Mouse (Mus musculus) NIH3T3 (cell line): ENCODE measurements around the gene Asxl1.

Experiments
- DNase-seq: peaks from one replicate; pipeline ENCODE4 v3.0.0-alpha.2; 2012; ENCODE audit warnings: low read depth

Gene Asxl1

GRCm38 (mm10) chr2:153443434-153444240 is 98.0 kb downstream of the Asxl1 start:
- DNase-seq = no peak

- peak; percentile 51 for DNase-seq
Observed at GRCm38 (mm10) chr2:153444254-153445136, 98.9 kb downstream of the Asxl1 start.

- no peak for DNase-seq
Observed at GRCm38 (mm10) chr2:153445137-153446016, 99.7 kb downstream of the Asxl1 start.

GRCm38 (mm10) chr2:153446017-153446408 is 100.4 kb downstream of the Asxl1 start:
- peak; percentile 80 for DNase-seq

GRCm38 (mm10) chr2:153446476-153446875 is 100.8 kb downstream of the Asxl1 start:
- peak; percentile 8 for DNase-seq

- no peak for DNase-seq
Observed at GRCm38 (mm10) chr2:153447719-153448118, 102.1 kb downstream of the Asxl1 start.

- DNase-seq = no peak
Observed at GRCm38 (mm10) chr2:153448519-153448918, 102.9 kb downstream of the Asxl1 start.
